Mouse (Mus musculus): ENCODE data around the gene A830018L16Rik.

The A830018L16Rik gene

GRCm38 (mm10) chr1:11657341-11658060 is 243.6 kb downstream of the A830018L16Rik start:
- DNase-seq = peak; percentile 18

- no peak for DNase-seq
These were observed 244.2 kb downstream of the A830018L16Rik start for GRCm38 (mm10) chr1:11658061-11658625.

GRCm38 (mm10) chr1:11744749-11745314 is 330.9 kb downstream of the A830018L16Rik start:
- DNase-seq = no peak

- no peak for DNase-seq
These were observed 334.5 kb downstream of the A830018L16Rik start for GRCm38 (mm10) chr1:11748424-11748823.

GRCm38 (mm10) chr1:11750065-11750464 is 336.2 kb downstream of the A830018L16Rik start:
- no peak for DNase-seq

GRCm38 (mm10) chr1:11750607-11751006 is 336.7 kb downstream of the A830018L16Rik start:
- DNase-seq = no peak

GRCm38 (mm10) chr1:11751996-11752395 is 338.1 kb downstream of the A830018L16Rik start:
- DNase-seq = no peak

- DNase-seq = no peak
These were observed 374.4 kb downstream of the A830018L16Rik start for GRCm38 (mm10) chr1:11788264-11788663.

- DNase-seq = no peak
These were observed 378.9 kb downstream of the A830018L16Rik start for GRCm38 (mm10) chr1:11792820-11793219.

- peak; percentile 7 for DNase-seq
These were observed 381.8 kb downstream of the A830018L16Rik start for GRCm38 (mm10) chr1:11795666-11796065.

- DNase-seq = no peak
These were observed 458.9 kb downstream of the A830018L16Rik start for GRCm38 (mm10) chr1:11872847-11873246.

GRCm38 (mm10) chr1:11873573-11873972 is 459.7 kb downstream of the A830018L16Rik start:
- DNase-seq = no peak

- no peak for DNase-seq
These were observed 467.8 kb downstream of the A830018L16Rik start for GRCm38 (mm10) chr1:11881706-11882105.

- DNase-seq = no peak
These were observed 481.8 kb downstream of the A830018L16Rik start for GRCm38 (mm10) chr1:11895715-11896114.

GRCm38 (mm10) chr1:11915873-11916272 is 502.0 kb downstream of the A830018L16Rik start:
- no peak for DNase-seq

GRCm38 (mm10) chr1:11936984-11937383 is 523.1 kb downstream of the A830018L16Rik start:
- DNase-seq = peak; percentile 11

GRCm38 (mm10) chr1:11959421-11960206 is 545.7 kb downstream of the A830018L16Rik start:
- no peak for DNase-seq

GRCm38 (mm10) chr1:11982590-11983136 is 568.8 kb downstream of the A830018L16Rik start:
- DNase-seq = no peak

- DNase-seq = no peak
These were observed 576.1 kb downstream of the A830018L16Rik start for GRCm38 (mm10) chr1:11990011-11990410.

GRCm38 (mm10) chr1:11996297-11996878 is 582.5 kb downstream of the A830018L16Rik start:
- no peak for DNase-seq

- DNase-seq = no peak
These were observed 583.7 kb downstream of the A830018L16Rik start for GRCm38 (mm10) chr1:11997574-11997973.

GRCm38 (mm10) chr1:12000557-12000956 is 586.7 kb downstream of the A830018L16Rik start:
- DNase-seq = peak; percentile 7
